Mouse (Mus musculus): Measurements from ENCODE around the gene Fgd2.
"Not testable (repeated sequence)": the region's sequence is repeated elsewhere in the genome, so short reads cannot be mapped to it uniquely, and the experiment has no call there.

Fgd2 gene

GRCm38 (mm10) chr17:29360761-29361221, at the start of gene Fgd2:
Gene Fgd2, plus strand, starts transcription at chr17:29360914.
- in situ Hi-C loops (cut with MboI, MseI) = no loop called here

GRCm38 (mm10) chr17:29311602-29312001, 49.1 kb upstream of the Fgd2 start:
- in situ Hi-C loops (cut with MboI, MseI) = loop anchor here (5.0 kb wide), 1 partner anchor 711 kb away; no protein-coding TSS in a partner anchor

GRCm38 (mm10) chr17:29312082-29312481, 48.6 kb upstream of the Fgd2 start:
- in situ Hi-C loops (cut with MboI, MseI) = loop anchor here (5.0 kb wide), 1 partner anchor 710 kb away; no protein-coding TSS in a partner anchor

GRCm38 (mm10) chr17:29313300-29313699, 47.4 kb upstream of the Fgd2 start:
- in situ Hi-C loops (cut with MboI, MseI) = loop anchor here (5.0 kb wide), 1 partner anchor 709 kb away; no protein-coding TSS in a partner anchor

GRCm38 (mm10) chr17:29315672-29316465, 44.8 kb upstream of the Fgd2 start:
- in situ Hi-C loops (cut with MboI, MseI) = no loop called here

- in situ Hi-C loops (cut with MboI, MseI) = no loop called here
Measured at GRCm38 (mm10) chr17:29316891-29317290, 43.8 kb upstream of the Fgd2 start.

- in situ Hi-C loops (cut with MboI, MseI) = not testable (repeated sequence)
Measured at GRCm38 (mm10) chr17:29317380-29317779, 43.3 kb upstream of the Fgd2 start, which contains the start of gene Pi16. Gene Pi16, plus strand, starts transcription at chr17:29317680.

- in situ Hi-C loops (cut with MboI, MseI) = no loop called here
Measured at GRCm38 (mm10) chr17:29318731-29319250, 41.9 kb upstream of the Fgd2 start.

GRCm38 (mm10) chr17:29319476-29319875, 41.2 kb upstream of the Fgd2 start:
- in situ Hi-C loops (cut with MboI, MseI) = no loop called here

GRCm38 (mm10) chr17:29319881-29320639, 40.7 kb upstream of the Fgd2 start:
- in situ Hi-C loops (cut with MboI, MseI) = loop anchor here (10.0 kb wide), 1 partner anchor 345 kb away; no protein-coding TSS in a partner anchor

GRCm38 (mm10) chr17:29321765-29322602, 38.7 kb upstream of the Fgd2 start:
- in situ Hi-C loops (cut with MboI, MseI) = loop anchor here (10.0 kb wide), 1 partner anchor 347 kb away; no protein-coding TSS in a partner anchor

GRCm38 (mm10) chr17:29322603-29322962, 38.1 kb upstream of the Fgd2 start:
- in situ Hi-C loops (cut with MboI, MseI) = loop anchor here (10.0 kb wide), 1 partner anchor 348 kb away; no protein-coding TSS in a partner anchor

GRCm38 (mm10) chr17:29323625-29324024, 37.1 kb upstream of the Fgd2 start:
- in situ Hi-C loops (cut with MboI, MseI) = loop anchor here (10.0 kb wide), 1 partner anchor 349 kb away; no protein-coding TSS in a partner anchor

GRCm38 (mm10) chr17:29325831-29326230, 34.9 kb upstream of the Fgd2 start:
- in situ Hi-C loops (cut with MboI, MseI) = loop anchor here (10.0 kb wide), 1 partner anchor 351 kb away; no protein-coding TSS in a partner anchor

- in situ Hi-C loops (cut with MboI, MseI) = loop anchor here (10.0 kb wide), 1 partner anchor 352 kb away; no protein-coding TSS in a partner anchor
Measured at GRCm38 (mm10) chr17:29326531-29327529, 33.9 kb upstream of the Fgd2 start.

- in situ Hi-C loops (cut with MboI, MseI) = loop anchor here (10.0 kb wide), 1 partner anchor 353 kb away; no protein-coding TSS in a partner anchor
Measured at GRCm38 (mm10) chr17:29327691-29328090, 33.0 kb upstream of the Fgd2 start.

GRCm38 (mm10) chr17:29330221-29330620, 30.5 kb upstream of the Fgd2 start:
- in situ Hi-C loops (cut with MboI, MseI) = no loop called here

GRCm38 (mm10) chr17:29330671-29331410, 29.9 kb upstream of the Fgd2 start:
- in situ Hi-C loops (cut with MboI, MseI) = no loop called here

Measured in T-helper 1 cell (primary cell).